Mouse (Mus musculus): Measurements from ENCODE around the gene Olfr548-ps1.

DNA sequence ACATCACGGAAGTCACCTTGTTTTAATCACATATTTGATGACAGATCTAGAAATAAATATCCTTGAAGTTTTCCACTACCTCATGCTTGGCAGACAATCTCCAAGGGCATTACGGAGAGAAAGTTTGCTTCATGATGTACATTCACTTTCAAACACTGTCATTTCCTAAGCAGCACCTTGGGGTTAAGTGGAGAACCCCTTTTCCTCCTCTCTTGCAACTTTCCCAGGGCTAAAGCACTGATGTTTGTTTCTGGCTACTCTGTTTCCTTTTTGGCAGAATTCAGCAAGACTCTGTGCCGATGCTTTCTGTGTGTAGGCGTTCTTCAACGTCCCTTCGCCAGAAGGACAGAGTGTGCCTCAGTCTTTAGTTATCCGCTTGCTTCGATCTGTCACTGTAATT is 30.4 kb downstream of the Olfr548-ps1 start, which contains the start of gene Olfr550:
- no peak for TF ChIP-seq CTCF (IDR thresholded peaks at IDR 0.05; ENCODE audit: borderline replicate concordance, insufficient read depth, low read length)
- TF ChIP-seq POLR2A (IDR thresholded peaks at IDR 0.05; ENCODE audit: low read depth, low read length) = no peak

All from embryonic fibroblast, embryonic 13.5 days (primary cell).